Mouse (Mus musculus): ENCODE measurements around the gene Sept1. TPM values are rescaled to one million over a fixed set of nuclear protein-coding genes. Genes with fewer than 3 reads are reported as not detected.
A peak's percentile ranks its signal among the peaks of the same experiment; 100 is the strongest.

Sept1 gene
- polyA plus RNA-seq (2015; fragmentation: Nextera tagmentation; extraction: Ambion mirVana) = 16.7 and 20.5 TPM in 2 replicates

DNA sequence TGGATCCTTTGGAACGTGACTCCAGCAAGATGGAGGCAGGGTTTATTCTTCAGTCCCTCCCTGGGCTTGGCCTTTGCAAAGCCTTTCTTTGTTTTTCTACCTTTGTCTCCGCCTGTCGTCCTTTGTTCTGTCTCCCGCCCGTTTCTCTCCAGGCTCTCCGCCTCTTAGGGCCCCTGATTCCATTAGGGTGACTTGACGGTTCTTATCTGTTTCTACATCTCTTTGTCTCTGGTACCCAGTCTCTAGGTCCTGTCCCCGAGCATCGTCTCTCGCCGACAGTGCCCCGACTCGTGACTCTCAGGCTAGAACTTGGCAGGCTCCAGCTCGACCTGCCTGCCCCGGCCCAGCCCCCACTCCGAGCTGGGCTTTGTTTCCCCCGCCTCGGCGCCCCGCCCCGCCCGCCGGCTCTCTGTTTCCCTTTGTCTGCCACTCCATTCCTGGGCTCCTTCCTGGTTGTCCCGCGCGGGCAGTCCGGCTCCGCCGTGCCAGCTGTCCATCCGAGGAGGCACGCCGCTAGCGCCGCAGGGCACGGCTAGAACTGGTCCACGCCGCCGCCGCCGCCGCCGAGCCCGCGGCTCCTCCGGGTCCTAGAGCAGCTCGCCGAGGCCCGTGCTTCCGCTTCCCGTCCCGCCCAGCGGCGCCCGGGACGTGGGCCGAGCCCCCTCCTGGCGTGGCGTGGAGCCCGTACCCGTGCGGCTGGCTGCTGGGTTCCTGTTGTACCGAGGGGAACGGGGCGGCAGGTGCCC lies at the start of gene Sept1, which contains the start of gene Zfp553:
TSS of gene Sept1 (minus strand) at position 509 of the 746 bp plus-strand sequence.
TSS of gene Zfp553 (plus strand) at position 440 of the 746 bp plus-strand sequence.
- Histone ChIP-seq H3K36me3 (ENCODE audit: insufficient read depth, low read length) (peaks cover 29% of the 10 kb centered on the region), H3K27ac (peak within 1 kb of the TSS; percentile 97), H3K9me3 (replicated peaks; ENCODE audit: low read length) (no peaks in the 10 kb centered on the region), H3K9ac (ENCODE audit: low read depth, low read length) (peak within 1 kb of the TSS; percentile 87), H3K27me3 (ENCODE audit: insufficient read depth, low read length) (no peaks in the 10 kb centered on the region), H3K4me2 (ENCODE audit: low read length) (peak within 1 kb of the TSS; percentile 67), H3K4me3 (replicated peaks; ENCODE audit: low read depth, low read length) (peak within 1 kb of the TSS; percentile 90), H3K4me1 (replicated peaks; ENCODE audit: insufficient read depth, low read length) (peaks cover 13% of the 10 kb centered on the region)
- peak; percentile 91 for ATAC-seq (replicated peaks; ENCODE audit: low FRiP score, low read depth)
- no peak for TF ChIP-seq CTCF (IDR thresholded peaks at IDR 0.05; ENCODE audit: low read depth)
- DNase-seq (ENCODE audit: low spot score) = peak; percentile 90
- under 1% methylated on average over 64 of the region's 64 CpGs for WGBS

DNA sequence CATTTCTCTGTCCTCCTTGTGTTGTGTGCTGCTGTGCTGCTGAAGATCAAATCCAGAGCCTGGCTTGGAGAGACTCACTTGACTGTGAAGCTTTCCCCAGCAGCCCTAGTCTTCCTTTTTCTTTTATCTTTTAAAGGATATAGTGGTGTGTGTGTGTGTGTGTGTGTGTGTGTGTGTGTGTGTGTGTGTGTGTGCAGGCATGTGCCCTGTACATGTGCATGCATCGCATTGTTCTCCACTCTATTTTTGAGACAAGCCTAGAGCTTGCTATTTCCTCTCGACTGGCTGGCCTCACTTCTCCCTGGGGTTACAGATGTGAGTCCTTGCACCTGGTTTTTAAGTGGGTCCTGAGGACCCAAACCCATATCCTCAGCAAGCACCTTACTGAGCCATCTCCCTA lies 49.3 kb upstream of the Sept1 start:
- no peaks in the 10 kb centered on the region for H3K36me3 ChIP-seq (ENCODE audit: insufficient read depth, low read length)
- H3K27ac ChIP-seq = no peak overlapping the region
- no peaks in the 10 kb centered on the region for H3K9me3 ChIP-seq (replicated peaks; ENCODE audit: low read length)
- ATAC-seq (replicated peaks; ENCODE audit: low FRiP score, low read depth) = no peak
- H3K4me2 ChIP-seq (ENCODE audit: low read length) = no peak overlapping the region
- DNase-seq (ENCODE audit: low spot score) = no peak
- no peak for TF ChIP-seq CTCF (IDR thresholded peaks at IDR 0.05; ENCODE audit: low read depth)
- no peak overlapping the region for H3K9ac ChIP-seq (ENCODE audit: low read depth, low read length)
- no peak overlapping the region for H3K4me3 ChIP-seq (replicated peaks; ENCODE audit: low read depth, low read length)
- H3K4me1 ChIP-seq (replicated peaks; ENCODE audit: insufficient read depth, low read length) = no peaks in the 10 kb centered on the region
- no peaks in the 10 kb centered on the region for H3K27me3 ChIP-seq (ENCODE audit: insufficient read depth, low read length)
- WGBS = 81% methylated on average over 2 of the region's 2 CpGs

DNA sequence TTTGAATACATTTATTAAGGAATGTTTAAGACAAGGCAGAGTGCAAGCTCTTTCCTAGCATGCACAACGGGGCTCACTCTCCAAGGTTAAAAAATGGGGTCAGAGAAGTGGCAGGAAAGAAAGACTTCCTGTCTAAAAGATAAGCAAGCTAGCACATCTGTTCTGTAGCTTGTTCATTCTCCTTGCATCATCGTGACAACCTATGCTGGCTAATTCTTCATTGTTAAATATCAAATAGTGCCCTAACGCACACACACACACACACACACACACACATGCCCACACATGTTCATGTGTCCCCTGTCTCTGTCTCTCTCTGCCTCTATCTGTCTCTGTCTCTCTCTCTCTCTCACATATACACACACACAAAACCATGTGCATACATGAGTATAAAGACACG lies 48.2 kb upstream of the Sept1 start:
- DNase-seq (ENCODE audit: low spot score) = no peak
- TF ChIP-seq CTCF (IDR thresholded peaks at IDR 0.05; ENCODE audit: low read depth) = no peak

DNA sequence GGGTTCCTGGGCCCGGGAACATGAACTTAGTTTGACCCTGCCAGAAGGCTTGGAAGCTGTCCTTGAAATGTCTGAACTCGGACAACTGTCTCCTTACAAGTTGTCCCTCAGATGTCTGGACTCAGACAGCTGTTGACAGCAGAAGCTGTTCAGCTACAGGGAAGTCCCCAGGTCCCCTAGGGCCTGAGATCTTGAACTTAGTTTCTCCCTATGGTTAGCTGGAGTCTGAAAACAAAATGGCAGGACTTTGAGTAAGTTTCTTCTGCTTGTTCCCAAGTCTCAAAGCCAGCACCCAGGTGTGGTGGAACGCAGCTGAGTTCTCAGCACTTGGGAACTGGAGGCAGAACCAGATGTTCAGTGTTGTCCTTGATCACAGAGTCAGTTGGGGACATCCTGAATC lies 47.2 kb upstream of the Sept1 start:
- TF ChIP-seq CTCF (IDR thresholded peaks at IDR 0.05; ENCODE audit: low read depth) = no peak
- Histone ChIP-seq H3K4me2 (ENCODE audit: low read length) (no peak overlapping the region), H3K27ac (no peak overlapping the region), H3K27me3 (ENCODE audit: insufficient read depth, low read length) (no peaks in the 10 kb centered on the region), H3K9ac (ENCODE audit: low read depth, low read length) (no peak overlapping the region), H3K4me3 (replicated peaks; ENCODE audit: low read depth, low read length) (no peak overlapping the region), H3K36me3 (ENCODE audit: insufficient read depth, low read length) (no peaks in the 10 kb centered on the region), H3K9me3 (replicated peaks; ENCODE audit: low read length) (no peaks in the 10 kb centered on the region), H3K4me1 (replicated peaks; ENCODE audit: insufficient read depth, low read length) (peaks cover 7% of the 10 kb centered on the region; the same call in 1 of the 2 replicates)
- no peak for DNase-seq (ENCODE audit: low spot score)
- WGBS = 57% methylated on average over 3 of the region's 3 CpGs
- no peak for ATAC-seq (replicated peaks; ENCODE audit: low FRiP score, low read depth)

More for the DNA sequence above, 48.2 kb upstream of the Sept1 start:
- Histone ChIP-seq H3K4me1 (replicated peaks; ENCODE audit: insufficient read depth, low read length) (peaks cover 7% of the 10 kb centered on the region; the same call in 1 of the 2 replicates), H3K9ac (ENCODE audit: low read depth, low read length) (no peak overlapping the region), H3K27ac (no peak overlapping the region), H3K27me3 (ENCODE audit: insufficient read depth, low read length) (no peaks in the 10 kb centered on the region), H3K4me2 (ENCODE audit: low read length) (no peak overlapping the region), H3K36me3 (ENCODE audit: insufficient read depth, low read length) (no peaks in the 10 kb centered on the region), H3K9me3 (replicated peaks; ENCODE audit: low read length) (no peaks in the 10 kb centered on the region), H3K4me3 (replicated peaks; ENCODE audit: low read depth, low read length) (no peak overlapping the region)
- ATAC-seq (replicated peaks; ENCODE audit: low FRiP score, low read depth) = no peak
- WGBS = 66% methylated on average over 4 of the region's 4 CpGs

- H3K36me3 ChIP-seq (ENCODE audit: insufficient read depth, low read length) = no peaks in the 10 kb centered on the region
- DNase-seq (ENCODE audit: low spot score) (peak; percentile 80), ATAC-seq (replicated peaks; ENCODE audit: low FRiP score, low read depth) (peak; percentile 54)
- H3K4me1 ChIP-seq (replicated peaks; ENCODE audit: insufficient read depth, low read length) = peaks cover 10% of the 10 kb centered on the region; the same call in 1 of the 2 replicates
- no peak overlapping the region for H3K4me2 ChIP-seq (ENCODE audit: low read length)
- H3K9me3 ChIP-seq (replicated peaks; ENCODE audit: low read length) = no peaks in the 10 kb centered on the region
- peak; percentile 82 for TF ChIP-seq CTCF (IDR thresholded peaks at IDR 0.05; ENCODE audit: low read depth)
- peak overlapping the region; percentile 81 for H3K27ac ChIP-seq
- no peak overlapping the region for H3K9ac ChIP-seq (ENCODE audit: low read depth, low read length)
- H3K27me3 ChIP-seq (ENCODE audit: insufficient read depth, low read length) = no peaks in the 10 kb centered on the region
- H3K4me3 ChIP-seq (replicated peaks; ENCODE audit: low read depth, low read length) = no peak overlapping the region
- 19% methylated on average over 8 of the region's 8 CpGs for WGBS
These were observed 45.4 kb upstream of the Sept1 start for GRCm38 (mm10) chr7:127278311-127278710.

DNA sequence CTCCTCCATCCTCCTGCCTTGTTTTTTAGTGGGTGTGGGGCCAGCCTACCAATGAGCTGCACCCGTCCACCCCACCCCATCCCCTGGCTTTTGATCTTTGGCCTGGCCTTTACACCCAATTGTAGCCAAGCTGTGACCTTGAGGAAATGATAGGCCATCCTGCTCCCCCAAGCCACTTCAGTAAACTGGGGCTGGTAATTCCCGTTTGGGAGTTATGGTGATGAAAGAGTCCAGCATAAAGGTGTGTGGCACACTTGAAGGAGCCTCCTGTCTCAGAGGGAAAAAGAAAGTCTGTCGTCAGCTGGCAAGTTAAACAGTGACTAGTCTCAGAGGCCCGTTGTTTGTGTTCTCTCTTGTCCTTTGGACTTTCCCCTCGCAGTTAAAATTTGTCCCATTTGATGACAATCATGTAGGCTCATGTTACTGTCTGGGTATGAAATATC lies 43.6 kb upstream of the Sept1 start:
- Histone ChIP-seq H3K4me2 (ENCODE audit: low read length) (no peak overlapping the region), H3K4me1 (replicated peaks; ENCODE audit: insufficient read depth, low read length) (peaks cover 17% of the 10 kb centered on the region), H3K9me3 (replicated peaks; ENCODE audit: low read length) (no peaks in the 10 kb centered on the region), H3K27ac (peak overlapping the region; percentile 81), H3K36me3 (ENCODE audit: insufficient read depth, low read length) (peaks cover 3% of the 10 kb centered on the region; the same call in 1 of the 2 replicates), H3K27me3 (ENCODE audit: insufficient read depth, low read length) (no peaks in the 10 kb centered on the region), H3K4me3 (replicated peaks; ENCODE audit: low read depth, low read length) (no peak overlapping the region), H3K9ac (ENCODE audit: low read depth, low read length) (no peak overlapping the region)
- DNase-seq (ENCODE audit: low spot score) = peak; percentile 51
- ATAC-seq (replicated peaks; ENCODE audit: low FRiP score, low read depth) = no peak
- no peak for TF ChIP-seq CTCF (IDR thresholded peaks at IDR 0.05; ENCODE audit: low read depth)
- WGBS = 31% methylated on average over 5 of the region's 5 CpGs

Measured in kidney, postnatal 0 days (tissue).